Mouse (Mus musculus) heart, adult 2 months (tissue): ENCODE measurements at regions not wholly inside any gene's neighbourhood (a gene's known extent, or its start where the extent isn't known, plus 50 kb on each side); places are given as distances from the start of the nearest gene placed in this dataset.

Source experiments
- CTCF ChIP-seq: fragments of 200-600 bp; IDR thresholded peaks from 2 replicates; pipeline ENCODE4 v1.8.1; 2022; ENCODE audit warnings: antibody characterized with exemption, mild to moderate bottlenecking, moderate library complexity
- EP300 ChIP-seq: fragments of 200-500 bp; IDR thresholded peaks from 2 replicates; pipeline ENCODE4 v1.6.1; 2011; ENCODE audit warnings: low read depth, low read length, control low read depth; ENCODE audit not compliant: insufficient read depth
- POLR2A ChIP-seq: fragments of 200-500 bp; IDR thresholded peaks from 2 replicates; pipeline ENCODE4 v1.6.1; 2011; ENCODE audit warnings: mild to moderate bottlenecking, low read depth, low read length, control low read depth; ENCODE audit not compliant: insufficient read depth

DNA sequence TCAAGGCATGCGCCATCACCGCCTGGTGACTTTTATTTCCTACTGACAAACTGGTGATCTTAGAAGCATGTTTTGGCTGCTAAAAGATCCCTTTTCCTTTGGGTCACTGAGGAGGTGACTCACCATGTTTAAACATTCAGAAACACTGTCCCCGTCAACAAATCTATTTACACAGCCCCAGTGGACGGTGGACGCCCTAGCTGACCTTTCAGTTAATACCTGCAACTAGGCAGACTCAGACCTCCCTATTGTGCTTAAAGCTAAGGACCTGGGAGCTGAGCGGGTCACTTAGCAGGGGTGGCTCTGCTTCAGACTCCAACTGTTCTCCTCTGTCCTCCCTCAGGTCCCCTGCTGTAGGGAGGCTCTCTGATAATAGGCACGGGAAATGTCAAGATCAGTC lies 95.7 kb upstream of the Rbpj start:
- TF ChIP-seq CTCF: no peak
- TF ChIP-seq EP300: no peak
- TF ChIP-seq POLR2A: no peak
